ENCODE assay signal across 7 mouse cellular contexts in the genomic region with DNA sequence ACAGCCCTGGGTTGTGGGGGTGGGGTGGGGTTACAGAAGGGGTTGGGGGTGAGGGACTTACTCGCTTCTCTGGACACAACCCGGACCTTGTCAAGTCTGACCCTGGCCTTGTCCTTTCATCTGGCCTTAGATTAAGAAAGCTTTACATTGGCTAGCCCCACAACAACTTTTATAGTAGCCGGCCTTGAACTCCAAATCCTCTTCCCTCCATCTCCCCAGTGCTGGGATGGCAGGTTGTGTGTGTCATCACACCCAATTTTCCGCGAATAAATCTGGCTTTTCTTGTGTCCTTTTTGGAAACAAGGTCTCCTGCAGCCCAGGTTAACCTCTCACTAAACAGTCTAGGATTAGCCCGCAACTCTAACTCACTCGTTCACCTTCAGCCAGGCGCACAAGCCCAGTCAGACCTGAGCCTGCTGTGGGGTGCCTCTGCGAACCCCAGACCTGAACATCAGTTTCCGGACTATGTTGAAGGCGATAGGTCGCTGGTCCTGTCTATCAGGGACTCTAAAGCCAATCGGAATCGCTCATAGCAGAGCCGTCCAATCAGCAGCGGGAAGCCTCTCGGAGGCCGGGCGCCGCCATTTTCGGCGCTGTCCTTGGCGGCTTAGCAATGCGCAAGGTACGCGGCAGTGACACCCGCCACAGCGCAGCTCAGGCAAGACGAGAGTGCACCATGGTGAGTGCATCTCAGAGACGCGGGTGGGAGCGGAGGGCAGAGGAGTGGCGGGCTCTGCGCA. TPM values are rescaled to one million over a fixed set of nuclear protein-coding genes. Genes with fewer than 3 reads are reported as not detected.
DNase-seq lines count a peak whose midpoint lies in the region; ATAC-seq and TF ChIP-seq lines count a peak whose summit lies in the region.

Gene Zfp961, plus strand, starts transcription at position 557 of the 740 bp plus-strand sequence.

- H3K4me1 ChIP-seq in embryonic facial prominence, embryonic 10.5 days: peaks cover 16% of the 10 kb centered on the region
- H3K4me1 ChIP-seq in intestine, postnatal 0 days (replicated peaks; ENCODE audit: control insufficient read depth, insufficient read depth, low read length): no peaks in the 10 kb centered on the region; the same call in 1 of the 2 replicates
- peaks cover 17% of the 10 kb centered on the region for H3K4me1 ChIP-seq in midbrain, embryonic 12.5 days
- peaks cover 5% of the 10 kb centered on the region; the same call in 1 of the 2 replicates for H3K4me1 ChIP-seq in small intestine, adult 2 months (ENCODE audit: control insufficient read depth, insufficient read depth, insufficient read length, low read length)

- H3K9me3 ChIP-seq in embryonic facial prominence, embryonic 10.5 days: peaks cover 24% of the 10 kb centered on the region
- H3K9me3 ChIP-seq in intestine, postnatal 0 days (ENCODE audit: control insufficient read depth): 0 out of 2 replicates have a peak, but pooled peaks cover 3% of the 10 kb centered on the region
- peaks cover 11% of the 10 kb centered on the region for H3K9me3 ChIP-seq in midbrain, embryonic 12.5 days

- peak within 1 kb of the TSS; percentile 85 for H3K4me3 ChIP-seq in embryonic facial prominence, embryonic 10.5 days
- H3K4me3 ChIP-seq in intestine, postnatal 0 days (ENCODE audit: low read depth, low read length): peak within 1 kb of the TSS; percentile 85
- peak within 1 kb of the TSS; percentile 63 for H3K4me3 ChIP-seq in midbrain, embryonic 12.5 days
- peak within 1 kb of the TSS; percentile 81 for H3K4me3 ChIP-seq in small intestine, adult 2 months (ENCODE audit: low read depth, low read length)

- TF ChIP-seq POLR2A in small intestine, adult 2 months (IDR thresholded peaks at IDR 0.05; ENCODE audit: low read depth, low read length): peak; percentile 90

- H3K4me2 ChIP-seq in intestine, postnatal 0 days (replicated peaks; ENCODE audit: low read depth): peak within 1 kb of the TSS; percentile 67
- peak within 1 kb of the TSS; percentile 66 for H3K4me2 ChIP-seq in midbrain, embryonic 12.5 days (replicated peaks)

- intact Hi-C loops in left cerebral cortex, postnatal 4 days (cut with DNase I): no loop called here

- WGBS in embryonic facial prominence, embryonic 10.5 days: 4% methylated on average over 34 of the region's 34 CpGs
- 3% methylated on average over 34 of the region's 34 CpGs for WGBS in intestine, postnatal 0 days
- WGBS in midbrain, embryonic 12.5 days: 4% methylated on average over 34 of the region's 34 CpGs
- WGBS in small intestine, adult 2 months: 3% methylated on average over 34 of the region's 34 CpGs

- peak; percentile 98 for DNase-seq in adrenal gland, postnatal 10 days
- DNase-seq in embryonic facial prominence, embryonic 10.5 days (ENCODE audit: low spot score): peak; percentile 95
- peak; percentile 89 for DNase-seq in gonadal fat pad, adult 2 months (ENCODE audit: low read depth)
- peak; percentile 98 for DNase-seq in left cerebral cortex, postnatal 4 days

- H3K36me3 ChIP-seq in embryonic facial prominence, embryonic 10.5 days (replicated peaks): peaks cover 30% of the 10 kb centered on the region
- H3K36me3 ChIP-seq in intestine, postnatal 0 days (ENCODE audit: control insufficient read depth, insufficient read depth): no peaks in the 10 kb centered on the region
- H3K36me3 ChIP-seq in midbrain, embryonic 12.5 days: peaks cover 19% of the 10 kb centered on the region
- no peaks in the 10 kb centered on the region for H3K36me3 ChIP-seq in small intestine, adult 2 months (ENCODE audit: control insufficient read depth, insufficient read depth, low read length)

- ATAC-seq in intestine, postnatal 0 days: peak; percentile 99
- ATAC-seq in midbrain, embryonic 12.5 days (ENCODE audit: low FRiP score, low read depth): peak; percentile 100

- peak within 1 kb of the TSS; percentile 90 for H3K27ac ChIP-seq in embryonic facial prominence, embryonic 10.5 days (replicated peaks)
- H3K27ac ChIP-seq in intestine, postnatal 0 days (ENCODE audit: low read depth, low read length): peak within 1 kb of the TSS; percentile 86
- peak within 1 kb of the TSS; percentile 78 for H3K27ac ChIP-seq in midbrain, embryonic 12.5 days (replicated peaks)
- peak within 1 kb of the TSS; percentile 68 for H3K27ac ChIP-seq in small intestine, adult 2 months (ENCODE audit: insufficient read depth, low read depth, low read length)

- peak within 1 kb of the TSS; percentile 82 for H3K9ac ChIP-seq in intestine, postnatal 0 days (ENCODE audit: low read depth, low read length)
- H3K9ac ChIP-seq in midbrain, embryonic 12.5 days (replicated peaks): peak within 1 kb of the TSS; percentile 71

- no peaks in the 10 kb centered on the region for H3K27me3 ChIP-seq in embryonic facial prominence, embryonic 10.5 days (replicated peaks; ENCODE audit: low read depth, poor library complexity, severe bottlenecking)
- 0 out of 2 replicates have a peak, but pooled peaks cover 7% of the 10 kb centered on the region for H3K27me3 ChIP-seq in intestine, postnatal 0 days (replicated peaks; ENCODE audit: control insufficient read depth, insufficient read depth, low read length)
- H3K27me3 ChIP-seq in midbrain, embryonic 12.5 days: no peaks in the 10 kb centered on the region
- no peaks in the 10 kb centered on the region for H3K27me3 ChIP-seq in small intestine, adult 2 months (ENCODE audit: control insufficient read depth, insufficient read depth, low read length)

- TF ChIP-seq CTCF in intestine, postnatal 0 days (IDR thresholded peaks at IDR 0.05; ENCODE audit: low read depth): no peak
- TF ChIP-seq CTCF in small intestine, adult 2 months (IDR thresholded peaks at IDR 0.05; ENCODE audit: extremely low read depth, insufficient read length, insufficient replicate concordance, low read depth, low read length): no peak

RNA-seq across cellular contexts. Expression of gene Zfp961, which starts in this region (rescaled TPM):
- total RNA-seq in adrenal gland, postnatal 10 days (2021): 10 to 100 TPM; 15.4 to 25.9 TPM
- polyA plus RNA-seq in embryonic facial prominence, embryonic 10.5 days (2016; fragmentation: Nextera tagmentation; extraction: Ambion mirVana): 27.3 and 27.7 TPM in 2 replicates
- polyA plus RNA-seq in gonadal fat pad, adult 2 months (2012; rRNA removed): 5.3 and 6.2 TPM in 2 replicates
- 18.8 and 19.2 TPM in 2 replicates for polyA plus RNA-seq in intestine, postnatal 0 days (2015; fragmentation: Nextera tagmentation; extraction: Ambion mirVana)
- total RNA-seq in left cerebral cortex, postnatal 4 days (2021): 10 to 100 TPM; 16.8 to 18.6 TPM
- 20.6 and 23.6 TPM in 2 replicates for polyA plus RNA-seq in midbrain, embryonic 12.5 days (2016; fragmentation: Nextera tagmentation; extraction: Ambion mirVana)
- polyA plus RNA-seq in small intestine, adult 2 months (2012; rRNA removed): 1.2 and 1.9 TPM in 2 replicates

Comparison
In these comparisons a context has a peak if more than half of its experiments do, and no peak if none do; other contexts are left out.
1. Peak in every context shown above with its lines: DNase-seq, ATAC-seq, H3K4me3 ChIP-seq and H3K27ac ChIP-seq.